Mouse (Mus musculus) CH12F3 (cell line): ENCODE data around the gene St3gal3.

ENCODE experiments used
- in situ Hi-C: fragments of 300-500 bp; cut with MboI; formaldehyde crosslinking; loops from 2 replicates; pipeline ENCODE4 v1.14.3; 2020; ENCODE audit warnings: low sequenced_read_pairs

St3gal3 gene

GRCm38 (mm10) chr4:117912685-117913273, 221.9 kb downstream of the St3gal3 start:
- in situ Hi-C loops = no loop called here

- in situ Hi-C loops = no loop called here
Measured at GRCm38 (mm10) chr4:117912131-117912561, 222.6 kb downstream of the St3gal3 start.

GRCm38 (mm10) chr4:117908834-117909453, 225.8 kb downstream of the St3gal3 start:
- in situ Hi-C loops = no loop called here

- in situ Hi-C loops = no loop called here
Measured at GRCm38 (mm10) chr4:117906196-117906595, 228.5 kb downstream of the St3gal3 start.

GRCm38 (mm10) chr4:117904761-117905160, 230.0 kb downstream of the St3gal3 start:
- in situ Hi-C loops = no loop called here

GRCm38 (mm10) chr4:117904094-117904493, 230.6 kb downstream of the St3gal3 start:
- in situ Hi-C loops = no loop called here

- in situ Hi-C loops = no loop called here
Measured at GRCm38 (mm10) chr4:117898111-117898510, 236.6 kb downstream of the St3gal3 start.

- in situ Hi-C loops = no loop called here
Measured at GRCm38 (mm10) chr4:117896031-117896430, 238.7 kb downstream of the St3gal3 start.

- in situ Hi-C loops = no loop called here
Measured at GRCm38 (mm10) chr4:117895339-117895738, 239.4 kb downstream of the St3gal3 start.

- in situ Hi-C loops = no loop called here
Measured at GRCm38 (mm10) chr4:117894601-117895000, 240.1 kb downstream of the St3gal3 start.

- in situ Hi-C loops = no loop called here
Measured at GRCm38 (mm10) chr4:117893376-117893775, 241.3 kb downstream of the St3gal3 start.

- in situ Hi-C loops = no loop called here
Measured at GRCm38 (mm10) chr4:117891738-117892161, 243.0 kb downstream of the St3gal3 start, which contains the start of gene Dph2. Gene Dph2 (minus strand): TSS chr4:117892032.

- in situ Hi-C loops = no loop called here
Measured at GRCm38 (mm10) chr4:117890750-117891149, 244.0 kb downstream of the St3gal3 start.

- in situ Hi-C loops = no loop called here
Measured at GRCm38 (mm10) chr4:117890031-117890430, 244.7 kb downstream of the St3gal3 start.

GRCm38 (mm10) chr4:117889471-117889870, 245.2 kb downstream of the St3gal3 start:
- in situ Hi-C loops = no loop called here

- in situ Hi-C loops = no loop called here
Measured at GRCm38 (mm10) chr4:117887920-117888319, 246.8 kb downstream of the St3gal3 start.

GRCm38 (mm10) chr4:117887133-117887532, 247.6 kb downstream of the St3gal3 start, which contains the start of gene Atp6v0b:
Gene Atp6v0b (minus strand): TSS chr4:117887333.
- in situ Hi-C loops = no loop called here

- in situ Hi-C loops = no loop called here
Measured at GRCm38 (mm10) chr4:117886644-117887043, 248.1 kb downstream of the St3gal3 start.

- in situ Hi-C loops = no loop called here
Measured at GRCm38 (mm10) chr4:117885994-117886393, 248.7 kb downstream of the St3gal3 start.

GRCm38 (mm10) chr4:117885093-117885492, 249.6 kb downstream of the St3gal3 start:
- in situ Hi-C loops = no loop called here

- in situ Hi-C loops = no loop called here
Measured at GRCm38 (mm10) chr4:117884146-117884545, 250.6 kb downstream of the St3gal3 start.
